Mouse (Mus musculus) neural tube, embryonic 14.5 days (tissue): ENCODE data around the gene ccdc198. TPM values are rescaled to one million over a fixed set of nuclear protein-coding genes. Genes with fewer than 3 reads are reported as not detected.
A peak's percentile ranks its signal among the peaks of the same experiment; 100 is the strongest.
"Not testable (repeated sequence)": the region's sequence is repeated elsewhere in the genome, so short reads cannot be mapped to it uniquely, and the experiment has no call there.

Experiments used
- ATAC-seq: fragments of 200-750 bp; cut with Nextera tagmentation; 2 replicates; pipeline ENCODE4 v1.8.0; 2017; ENCODE audit warnings: low read depth, mild to moderate bottlenecking, moderate TSS enrichment, moderate library complexity
- H3K27ac ChIP-seq: fragments of 300-500 bp; sonication (generic); 2 replicates; pipeline ENCODE4 v1.5.1; 2014; ENCODE audit warnings: low read depth, mild to moderate bottlenecking, control low read depth, low read length, moderate library complexity, mixed read lengths
- H3K27me3 ChIP-seq: fragments of 300-500 bp; sonication (generic); 2 replicates; pipeline ENCODE4 v1.6.1; 2014; ENCODE audit warnings: low read length; ENCODE audit not compliant: control insufficient read depth, insufficient read depth
- H3K36me3 ChIP-seq: fragments of 300-500 bp; sonication (generic); 2 replicates; pipeline ENCODE4 v1.6.1; 2014; ENCODE audit warnings: low read length, mixed read lengths; ENCODE audit not compliant: control insufficient read depth, insufficient read depth
- H3K4me1 ChIP-seq: fragments of 300-500 bp; sonication (generic); 2 replicates; pipeline ENCODE4 v1.6.1; 2014; ENCODE audit warnings: low read length; ENCODE audit not compliant: control insufficient read depth, insufficient read depth
- H3K4me2 ChIP-seq: fragments of 300-500 bp; sonication (generic); 2 replicates; pipeline ENCODE4 v1.6.1; 2014; ENCODE audit warnings: mild to moderate bottlenecking, low read depth, low read length, control low read depth
- H3K4me3 ChIP-seq: fragments of 300-500 bp; sonication (generic); 2 replicates; pipeline ENCODE4 v1.5.1; 2014; ENCODE audit warnings: low read depth, low read length, control low read depth, mixed read lengths
- H3K9ac ChIP-seq: fragments of 300-500 bp; sonication (generic); replicated peaks from 2 replicates; pipeline ENCODE4 v1.6.1; 2014; ENCODE audit warnings: low read depth, mild to moderate bottlenecking, control low read depth, low read length, mixed read lengths
- H3K9me3 ChIP-seq: fragments of 300-500 bp; sonication (generic); 2 replicates; pipeline ENCODE4 v1.6.1; 2016; ENCODE audit warnings: low read length; ENCODE audit not compliant: control insufficient read depth
- WGBS: fragments of 180-500 bp; shearing (Covaris S2); extraction: QIAGEN DNeasy Blood & Tissue Kit; methylation state at CpG from one replicate; pipeline ENCODE4 v1.1.7; 2014; 5-methylcytosine and 5-hydroxymethylcytosine counted together
- polyA plus RNA-seq: library from polyadenylated mRNA; unstranded; fragments of >200 nt; fragmentation: Nextera tagmentation; extraction: Ambion mirVana; gene quantifications from 2 replicates; pipeline ENCODE4 v1.2.1, GENCODE M21; 2014

The ccdc198 gene
- polyA plus RNA-seq: 0.28 and 0.53 TPM in 2 replicates

DNA sequence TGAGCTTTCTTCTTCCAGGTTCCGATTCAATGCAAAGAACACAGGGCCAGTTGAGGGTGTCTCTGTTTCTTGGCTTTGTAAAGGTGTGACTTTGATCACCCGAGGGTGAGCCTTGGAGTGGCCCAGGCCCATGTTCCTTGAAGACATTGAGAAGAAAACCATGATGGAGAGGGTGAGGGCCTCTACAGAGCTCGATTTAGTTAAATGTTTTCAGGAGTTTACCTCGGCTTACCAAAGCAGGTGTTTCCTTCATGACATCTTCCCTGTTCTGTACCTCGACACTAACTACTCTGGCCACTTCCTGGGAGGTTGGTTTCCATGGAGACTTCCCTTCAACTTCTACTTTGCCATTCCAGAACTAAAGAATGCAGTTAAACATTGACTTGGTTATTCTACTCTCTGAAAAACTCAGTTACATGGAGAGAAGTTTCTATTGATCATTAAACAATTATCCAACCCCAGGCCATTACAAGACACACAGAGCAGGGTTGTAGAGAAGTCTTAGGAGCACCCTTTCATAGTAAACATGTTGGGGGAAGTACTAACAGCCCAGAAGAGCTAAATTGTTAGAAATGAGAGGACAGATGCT, at the start of gene ccdc198:
TSS of gene ccdc198 (minus strand) at position 349 of the 589 bp plus-strand sequence.
- Histone ChIP-seq H3K9me3 (no peaks in the 10 kb centered on the region), H3K4me2 (no peak within 1 kb of the TSS), H3K27ac (no peak within 1 kb of the TSS), H3K36me3 (no peaks in the 10 kb centered on the region), H3K4me3 (no peak within 1 kb of the TSS), H3K27me3 (no peaks in the 10 kb centered on the region), H3K4me1 (no peaks in the 10 kb centered on the region), H3K9ac (no peak within 1 kb of the TSS)
- ATAC-seq: no peak
- 51% methylated on average over 5 of the region's 5 CpGs for WGBS

DNA sequence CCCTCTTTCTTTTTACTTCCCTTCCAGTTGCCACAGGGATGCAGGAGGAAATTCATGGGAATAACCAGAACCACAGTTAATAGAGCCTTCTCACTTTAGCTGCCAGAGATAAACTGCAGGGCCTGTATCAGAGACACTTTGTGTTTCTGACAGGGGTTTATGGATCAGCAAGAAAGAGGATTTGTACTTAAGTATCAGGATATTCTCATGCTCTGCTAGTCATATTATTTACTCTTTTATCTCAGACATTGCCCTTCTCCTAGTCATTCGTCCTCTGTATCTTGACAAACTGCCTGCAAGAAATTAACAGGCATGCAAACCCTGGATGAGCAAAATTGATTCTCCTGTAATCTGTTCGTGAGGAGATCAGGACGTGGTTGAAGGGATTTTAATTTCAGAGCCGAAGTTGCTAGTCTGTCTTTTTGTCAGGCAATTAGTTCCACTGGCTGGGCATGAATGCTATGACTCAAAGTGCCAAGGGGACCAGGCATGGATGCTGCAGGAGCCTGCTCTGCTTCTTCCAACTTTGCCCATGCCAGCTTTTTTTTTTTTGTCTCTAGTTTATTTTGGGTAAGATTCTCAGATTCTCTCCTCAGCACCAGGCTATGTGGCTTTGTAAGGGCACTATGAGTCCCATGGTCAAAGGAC, 48.7 kb upstream of the ccdc198 start:
- Histone ChIP-seq H3K9ac (no peak overlapping the region), H3K27ac (no peak overlapping the region), H3K4me2 (no peak overlapping the region), H3K36me3 (no peaks in the 10 kb centered on the region), H3K4me3 (no peak overlapping the region), H3K27me3 (no peaks in the 10 kb centered on the region), H3K9me3 (no peaks in the 10 kb centered on the region), H3K4me1 (no peaks in the 10 kb centered on the region)
- peak; percentile 77; the same call in 1 of the 2 replicates for ATAC-seq
- 14% methylated on average over 4 of the region's 4 CpGs for WGBS

DNA sequence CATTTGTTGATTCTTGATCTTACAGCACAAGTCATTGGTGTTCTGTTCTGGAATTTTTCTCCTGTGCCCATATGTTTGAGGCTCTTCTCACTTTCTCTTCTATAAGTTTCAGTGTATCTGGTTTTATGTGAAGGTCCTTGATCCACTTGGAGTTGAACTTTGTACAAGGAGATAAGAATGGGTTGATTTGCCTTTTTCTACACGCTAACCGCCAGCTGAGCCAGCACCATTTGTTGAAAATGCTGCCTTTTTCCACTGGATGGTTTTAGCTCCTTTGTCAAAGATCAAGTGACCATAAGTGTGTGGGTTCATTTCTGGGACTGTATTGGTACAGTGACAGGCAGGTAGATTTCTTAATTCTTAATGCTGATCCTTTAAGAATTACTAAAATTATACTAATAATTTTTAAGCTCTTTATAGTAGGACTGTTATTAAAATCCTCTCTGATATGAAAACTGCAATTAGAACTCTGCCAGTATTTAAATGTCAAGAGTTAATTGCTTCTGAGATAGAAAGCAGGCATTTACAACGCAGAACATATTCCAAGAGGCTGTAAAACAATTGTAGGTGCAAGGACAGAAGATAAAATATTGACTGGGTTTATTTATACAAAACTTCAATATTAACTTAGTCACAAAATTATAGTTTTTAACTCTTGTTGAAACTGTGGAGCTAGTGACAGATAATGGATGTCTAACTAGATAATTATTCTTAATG, 44.9 kb upstream of the ccdc198 start:
- H3K27ac ChIP-seq: no peak overlapping the region
- H3K36me3 ChIP-seq: no peaks in the 10 kb centered on the region
- ATAC-seq: no peak
- H3K4me1 ChIP-seq: no peaks in the 10 kb centered on the region
- H3K4me3 ChIP-seq: no peak overlapping the region
- no peak overlapping the region for H3K4me2 ChIP-seq
- no peaks in the 10 kb centered on the region for H3K27me3 ChIP-seq
- no peak overlapping the region for H3K9ac ChIP-seq
- H3K9me3 ChIP-seq: no peaks in the 10 kb centered on the region
- 83% methylated on average over 3 of the region's 3 CpGs for WGBS

DNA sequence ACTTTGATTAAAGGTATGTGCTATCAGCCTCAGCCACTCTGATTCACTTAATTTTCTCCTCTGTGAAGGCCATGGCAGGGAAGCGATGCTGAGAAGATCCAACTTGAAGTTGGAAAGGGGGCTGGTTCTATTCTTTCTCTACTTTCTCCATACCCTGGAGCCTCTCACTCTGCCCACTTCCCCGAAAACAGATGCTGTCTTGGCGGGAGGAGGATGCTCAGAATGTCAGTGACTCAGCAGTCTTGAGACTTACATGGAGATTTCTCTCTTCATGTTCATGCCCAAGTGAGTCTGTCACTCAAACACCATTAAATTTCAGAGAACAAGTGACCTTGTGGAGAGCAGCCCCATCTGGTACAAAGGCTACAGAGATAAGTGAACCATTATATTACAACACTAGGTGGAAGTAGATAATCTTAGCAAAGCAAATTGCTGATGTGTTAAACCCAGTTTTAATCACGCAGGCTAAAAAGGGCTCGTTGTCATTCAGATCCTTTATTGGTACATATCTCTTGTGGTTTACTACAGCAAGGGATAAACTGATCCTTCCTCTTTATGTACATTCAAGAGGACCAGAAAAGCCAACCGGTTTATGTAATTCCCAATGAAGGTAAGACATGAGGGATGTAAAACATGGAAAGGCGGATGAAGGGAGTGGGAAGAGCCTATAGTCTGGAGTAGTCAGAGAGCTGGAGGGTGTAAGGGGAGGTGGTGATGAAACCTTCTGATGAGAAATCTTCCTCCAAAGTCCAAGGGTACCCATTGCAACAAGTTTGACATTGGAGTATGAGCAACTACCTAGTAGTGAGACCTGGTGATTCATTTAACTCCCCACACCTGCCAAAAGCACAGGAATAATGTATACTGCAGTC, 38.7 kb upstream of the ccdc198 start:
- Histone ChIP-seq H3K27ac (no peak overlapping the region), H3K4me2 (no peak overlapping the region), H3K9ac (no peak overlapping the region), H3K4me3 (no peak overlapping the region), H3K36me3 (no peaks in the 10 kb centered on the region), H3K4me1 (no peaks in the 10 kb centered on the region), H3K9me3 (no peaks in the 10 kb centered on the region), H3K27me3 (no peaks in the 10 kb centered on the region)
- no peak for ATAC-seq
- 86% methylated on average over 7 of the region's 7 CpGs for WGBS

DNA sequence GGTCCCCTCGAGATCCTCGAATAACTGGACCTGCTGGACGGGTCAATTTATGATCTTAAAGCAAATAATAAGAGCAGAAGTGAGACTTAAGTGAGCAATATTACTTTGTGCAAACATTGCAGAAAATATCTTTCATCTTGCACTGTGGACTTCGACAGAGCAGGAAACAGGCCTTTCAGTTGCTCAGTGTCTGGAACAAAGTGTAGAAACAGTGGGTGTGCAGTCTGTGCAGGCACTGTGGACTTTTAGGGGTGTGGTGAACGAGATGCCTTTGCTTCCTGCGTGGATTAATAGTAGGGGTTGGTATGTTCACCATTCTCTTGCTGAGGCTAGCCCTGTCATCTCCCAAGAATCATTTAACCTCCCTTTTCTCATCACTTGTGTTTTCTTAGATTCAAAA, 33.6 kb upstream of the ccdc198 start:
- no peaks in the 10 kb centered on the region for H3K36me3 ChIP-seq
- H3K4me1 ChIP-seq: no peaks in the 10 kb centered on the region
- no peak overlapping the region for H3K9ac ChIP-seq
- H3K9me3 ChIP-seq: no peaks in the 10 kb centered on the region
- H3K4me2 ChIP-seq: no peak overlapping the region
- ATAC-seq: no peak
- no peak overlapping the region for H3K27ac ChIP-seq
- H3K27me3 ChIP-seq: no peaks in the 10 kb centered on the region
- 83% methylated on average over 6 of the region's 6 CpGs for WGBS
- H3K4me3 ChIP-seq: no peak overlapping the region

DNA sequence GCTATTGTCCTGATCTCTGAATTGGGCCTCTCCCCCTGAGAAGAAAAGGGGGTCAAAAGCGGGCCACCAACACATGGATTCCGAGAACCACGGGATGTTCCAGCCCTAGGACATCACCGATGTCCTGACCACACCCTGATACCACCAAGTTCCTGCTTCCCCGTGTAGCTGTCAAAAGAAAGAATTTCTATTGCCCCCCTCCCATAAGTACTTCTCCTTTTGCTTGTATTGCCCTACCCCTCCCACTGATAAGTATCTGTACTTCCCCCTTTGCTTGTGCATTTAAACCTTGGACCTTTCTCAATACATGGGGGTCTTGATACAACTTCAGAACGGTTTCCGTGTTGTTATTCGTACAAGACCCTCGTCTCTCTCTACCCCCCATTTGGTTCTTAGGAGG, 33.2 kb upstream of the ccdc198 start:
- H3K4me1 ChIP-seq, H3K27me3 ChIP-seq, H3K4me2 ChIP-seq, ATAC-seq, H3K27ac ChIP-seq, H3K36me3 ChIP-seq, H3K9ac ChIP-seq, H3K4me3 ChIP-seq, H3K9me3 ChIP-seq: not testable (repeated sequence)
- WGBS: 92% methylated on average over 9 of the region's 9 CpGs

DNA sequence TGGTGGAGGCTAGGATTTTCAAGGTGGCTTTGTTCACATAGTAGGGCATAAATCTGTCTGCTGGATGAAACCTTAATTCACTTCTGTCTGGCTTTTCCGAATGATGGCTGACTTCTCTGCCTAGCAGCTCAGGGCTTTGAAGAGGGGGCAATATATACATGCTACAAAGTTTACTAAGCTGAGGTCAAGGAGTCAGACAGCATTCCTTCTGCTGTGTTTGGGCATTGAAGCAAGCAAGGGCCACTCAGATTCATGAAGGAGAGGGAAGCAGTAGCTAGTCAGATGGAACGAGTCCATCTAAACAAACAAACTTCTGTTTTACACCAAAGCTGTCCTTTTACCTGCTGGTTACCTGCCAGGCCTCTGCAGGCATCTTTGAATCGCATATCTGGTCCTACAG, 32.4 kb upstream of the ccdc198 start:
- no peak for ATAC-seq
- 59% methylated on average over 3 of the region's 3 CpGs for WGBS
- H3K27ac ChIP-seq: no peak overlapping the region
- no peak overlapping the region for H3K9ac ChIP-seq
- H3K27me3 ChIP-seq: no peaks in the 10 kb centered on the region
- H3K36me3 ChIP-seq: no peaks in the 10 kb centered on the region
- H3K4me3 ChIP-seq: no peak overlapping the region
- no peak overlapping the region for H3K4me2 ChIP-seq
- H3K9me3 ChIP-seq: no peaks in the 10 kb centered on the region
- H3K4me1 ChIP-seq: no peaks in the 10 kb centered on the region

DNA sequence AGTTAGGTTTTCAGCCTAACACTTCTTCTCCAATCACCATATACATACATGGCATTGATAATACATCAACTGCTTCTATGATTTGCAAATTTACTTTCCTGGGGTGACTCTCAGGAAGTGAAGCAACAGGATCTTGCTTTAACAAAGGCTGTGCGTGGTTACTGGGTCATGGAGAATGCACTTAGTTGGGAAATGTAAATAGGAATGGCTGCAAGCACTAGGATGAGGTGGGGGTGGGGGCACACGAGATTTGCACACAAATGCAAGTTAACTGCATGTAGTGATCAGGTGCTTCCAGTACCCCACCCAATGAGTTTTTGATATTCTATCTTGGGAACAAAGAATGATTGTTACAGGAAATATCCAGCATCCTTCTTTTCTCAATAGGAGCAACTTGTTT, 30.1 kb upstream of the ccdc198 start:
- Histone ChIP-seq H3K4me1 (no peaks in the 10 kb centered on the region), H3K9me3 (no peaks in the 10 kb centered on the region), H3K9ac (no peak overlapping the region), H3K36me3 (no peaks in the 10 kb centered on the region), H3K4me2 (no peak overlapping the region), H3K27ac (no peak overlapping the region), H3K27me3 (no peaks in the 10 kb centered on the region), H3K4me3 (no peak overlapping the region)
- 36% methylated on average over 2 of the region's 2 CpGs for WGBS
- no peak for ATAC-seq
